Mouse (Mus musculus) frontal cortex, adult 2 months (tissue): Measurements from ENCODE around the gene Guca1b. TPM values are rescaled to one million over a fixed set of nuclear protein-coding genes. Genes with fewer than 3 reads are reported as not detected.
"Not testable (repeated sequence)": the region's sequence is repeated elsewhere in the genome, so short reads cannot be mapped to it uniquely, and the experiment has no call there.

Experiments
- DNase-seq, 2 experiments: peaks; one replicate each; pipeline ENCODE4 v3.0.0; 2022; ENCODE audit warnings: low spot score in 1 of 2; ENCODE audit errors: extremely low spot score in 1 of 2
- polyA plus RNA-seq: library from polyadenylated mRNA; depleted of rRNA; stranded (reverse); fragments of >200 nt; gene quantifications from 2 replicates; pipeline ENCODE4 v1.2.3, GENCODE M21; 2012

Gene Guca1b
- polyA plus RNA-seq, 1 experiment, result 0.52 TPM

GRCm38 (mm10) chr17:47408558-47408898 lies 23.3 kb downstream of the Guca1b start:
- DNase-seq, result peak in 1 of 2 experiments; percentile 66

- not testable (repeated sequence) for DNase-seq
Observed at GRCm38 (mm10) chr17:47409897-47410861, 25.0 kb downstream of the Guca1b start.

GRCm38 (mm10) chr17:47420195-47420594 lies 35.0 kb downstream of the Guca1b start:
- no peak for DNase-seq

GRCm38 (mm10) chr17:47421566-47421965 lies 36.4 kb downstream of the Guca1b start:
- no peak for DNase-seq

GRCm38 (mm10) chr17:47422616-47423015 lies 37.4 kb downstream of the Guca1b start:
- DNase-seq, result not testable (repeated sequence)

- no peak for DNase-seq
Observed at GRCm38 (mm10) chr17:47424186-47424585, 39.0 kb downstream of the Guca1b start.

GRCm38 (mm10) chr17:47427316-47427715 lies 42.1 kb downstream of the Guca1b start:
- DNase-seq, result no peak

- no peak for DNase-seq
Observed at GRCm38 (mm10) chr17:47428831-47429304, 43.7 kb downstream of the Guca1b start.

- no peak for DNase-seq
Observed at GRCm38 (mm10) chr17:47430815-47431214, 45.6 kb downstream of the Guca1b start.

GRCm38 (mm10) chr17:47436156-47436906 lies 51.1 kb downstream of the Guca1b start, which contains the start of gene AI661453:
AI661453 (plus strand) TSS chr17:47436615.
- no peak for DNase-seq

GRCm38 (mm10) chr17:47436907-47437547 lies 51.8 kb downstream of the Guca1b start, which contains the start of gene 1700001C19Rik:
1700001C19Rik (minus strand) TSS chr17:47437376.
- no peak for DNase-seq

- DNase-seq, result no peak
Observed at GRCm38 (mm10) chr17:47438611-47439010, 53.4 kb downstream of the Guca1b start.

- no peak for DNase-seq
Observed at GRCm38 (mm10) chr17:47439396-47440028, 54.3 kb downstream of the Guca1b start.

- DNase-seq, result no peak
Observed at GRCm38 (mm10) chr17:47440359-47440890, 55.2 kb downstream of the Guca1b start.

- no peak for DNase-seq
Observed at GRCm38 (mm10) chr17:47441296-47442051, 56.3 kb downstream of the Guca1b start.

- DNase-seq, result no peak
Observed at GRCm38 (mm10) chr17:47442271-47442670, 57.1 kb downstream of the Guca1b start.
